Mouse (Mus musculus) megakaryocyte, embryonic 14.5 days (primary cell): ENCODE data around the gene Sh3d19.

ENCODE experiments used
- FLI1 ChIP-seq: IDR thresholded peaks from 2 replicates; pipeline ENCODE4 v1.6.1; 2012; ENCODE audit warnings: low read length, inconsistent platforms, mixed read lengths
- GATA1 ChIP-seq: IDR thresholded peaks from 3 replicates; pipeline ENCODE4 v1.6.1; 2012; ENCODE audit warnings: mixed read lengths, low read length, inconsistent platforms, borderline replicate concordance

GRCm38 (mm10) chr3:86075593-86075992 is 104.7 kb downstream of the Sh3d19 start:
- TF ChIP-seq GATA1 (no peak), FLI1 (no peak)
